Mouse (Mus musculus) neural tube, embryonic 14.5 days (tissue): ENCODE results near the gene Kcnk6. TPM values are rescaled to one million over a fixed set of nuclear protein-coding genes. Genes with fewer than 3 reads are reported as not detected.
A peak's percentile ranks its signal among the peaks of the same experiment; 100 is the strongest.
"Not testable (repeated sequence)": the region's sequence is repeated elsewhere in the genome, so short reads cannot be mapped to it uniquely, and the experiment has no call there.

Experiments used
- ATAC-seq: fragments of 200-750 bp; cut with Nextera tagmentation; 2 replicates; pipeline ENCODE4 v1.8.0; 2017; ENCODE audit warnings: low read depth, mild to moderate bottlenecking, moderate TSS enrichment, moderate library complexity
- H3K27ac ChIP-seq: fragments of 300-500 bp; sonication (generic); 2 replicates; pipeline ENCODE4 v1.5.1; 2014; ENCODE audit warnings: low read depth, mild to moderate bottlenecking, control low read depth, low read length, moderate library complexity, mixed read lengths
- H3K27me3 ChIP-seq: fragments of 300-500 bp; sonication (generic); 2 replicates; pipeline ENCODE4 v1.6.1; 2014; ENCODE audit warnings: low read length; ENCODE audit not compliant: control insufficient read depth, insufficient read depth
- H3K36me3 ChIP-seq: fragments of 300-500 bp; sonication (generic); 2 replicates; pipeline ENCODE4 v1.6.1; 2014; ENCODE audit warnings: low read length, mixed read lengths; ENCODE audit not compliant: control insufficient read depth, insufficient read depth
- H3K4me1 ChIP-seq: fragments of 300-500 bp; sonication (generic); 2 replicates; pipeline ENCODE4 v1.6.1; 2014; ENCODE audit warnings: low read length; ENCODE audit not compliant: control insufficient read depth, insufficient read depth
- H3K4me2 ChIP-seq: fragments of 300-500 bp; sonication (generic); 2 replicates; pipeline ENCODE4 v1.6.1; 2014; ENCODE audit warnings: mild to moderate bottlenecking, low read depth, low read length, control low read depth
- H3K4me3 ChIP-seq: fragments of 300-500 bp; sonication (generic); 2 replicates; pipeline ENCODE4 v1.5.1; 2014; ENCODE audit warnings: low read depth, low read length, control low read depth, mixed read lengths
- H3K9ac ChIP-seq: fragments of 300-500 bp; sonication (generic); replicated peaks from 2 replicates; pipeline ENCODE4 v1.6.1; 2014; ENCODE audit warnings: low read depth, mild to moderate bottlenecking, control low read depth, low read length, mixed read lengths
- H3K9me3 ChIP-seq: fragments of 300-500 bp; sonication (generic); 2 replicates; pipeline ENCODE4 v1.6.1; 2016; ENCODE audit warnings: low read length; ENCODE audit not compliant: control insufficient read depth
- WGBS: fragments of 180-500 bp; shearing (Covaris S2); extraction: QIAGEN DNeasy Blood & Tissue Kit; methylation state at CpG from one replicate; pipeline ENCODE4 v1.1.7; 2014; 5-methylcytosine and 5-hydroxymethylcytosine counted together
- polyA plus RNA-seq: library from polyadenylated mRNA; unstranded; fragments of >200 nt; fragmentation: Nextera tagmentation; extraction: Ambion mirVana; gene quantifications from 2 replicates; pipeline ENCODE4 v1.2.1, GENCODE M21; 2014

The Kcnk6 gene
- polyA plus RNA-seq, 1 experiment from 2014 or later: 0.52 TPM

DNA sequence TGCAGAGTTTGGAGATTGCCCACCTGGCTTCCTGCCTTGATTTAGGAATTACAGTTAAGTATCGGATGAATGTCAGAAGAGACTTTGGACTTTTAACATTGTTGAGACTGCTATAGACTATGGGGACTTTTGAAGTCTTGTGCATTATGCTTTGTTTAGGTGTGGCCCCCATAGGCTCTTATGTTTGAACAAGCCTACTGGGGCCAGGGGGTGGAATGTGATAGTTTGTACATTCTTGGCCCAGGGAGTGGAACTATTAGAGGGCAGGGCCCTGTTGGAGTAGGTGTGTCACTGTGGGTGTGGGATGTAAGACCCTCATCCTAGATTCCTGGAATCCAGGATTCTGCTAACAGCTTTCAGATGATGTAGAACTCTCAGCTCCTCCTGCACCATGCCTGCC lies 38.1 kb downstream of the Kcnk6 start:
- H3K4me1 ChIP-seq, H3K27me3 ChIP-seq, ATAC-seq, H3K9me3 ChIP-seq, H3K4me3 ChIP-seq, H3K9ac ChIP-seq, H3K36me3 ChIP-seq, H3K4me2 ChIP-seq, H3K27ac ChIP-seq: not testable (repeated sequence)
- WGBS: 100% methylated on average over 1 of the region's 1 CpGs

DNA sequence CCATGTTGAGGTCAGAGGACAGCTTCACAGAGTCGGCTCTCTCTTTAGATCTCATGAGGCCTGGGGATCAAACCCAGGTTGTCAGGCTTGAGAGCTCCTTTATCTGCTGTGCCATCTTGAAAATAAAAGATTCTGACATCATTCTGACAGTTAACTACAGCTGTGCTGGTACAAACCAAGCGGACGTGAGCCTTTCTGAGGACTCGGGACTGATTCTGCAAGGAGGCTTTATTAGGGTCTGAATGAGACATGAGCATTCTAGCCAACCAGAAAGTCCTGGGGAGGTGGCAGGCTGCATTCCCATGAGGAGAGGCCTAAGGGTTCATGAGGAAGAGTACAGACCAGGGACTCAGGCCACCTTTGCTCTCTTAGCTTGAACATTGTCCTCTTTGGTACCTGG lies 51.0 kb downstream of the Kcnk6 start:
- not testable (repeated sequence) for ATAC-seq, H3K9me3 ChIP-seq, H3K9ac ChIP-seq, H3K36me3 ChIP-seq, H3K27me3 ChIP-seq, H3K4me3 ChIP-seq
- 88% methylated on average over 4 of the region's 4 CpGs for WGBS
- Histone ChIP-seq H3K27ac (peak overlapping the region; percentile 73; the same call in 1 of the 2 replicates), H3K4me1 (peaks cover 13% of the 10 kb centered on the region), H3K4me2 (peak overlapping the region; percentile 32; the same call in 1 of the 2 replicates)

DNA sequence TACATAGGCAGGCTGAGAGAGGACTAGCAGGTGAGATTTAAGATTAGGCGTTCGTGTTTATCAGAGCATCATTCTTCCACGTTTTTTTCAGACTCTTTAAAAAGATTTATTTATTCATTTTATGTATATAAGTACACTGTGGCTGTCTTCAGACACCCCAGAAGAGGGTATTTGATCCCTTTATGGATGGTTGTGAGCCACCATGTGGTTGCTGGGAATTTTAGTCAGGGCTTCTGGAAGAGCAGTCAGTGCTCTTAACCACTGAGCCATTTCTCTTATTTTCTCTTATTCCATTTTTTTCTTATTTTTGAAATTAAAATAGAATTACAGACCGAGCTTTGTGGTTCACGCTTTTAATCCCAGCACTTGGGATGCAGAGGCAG lies 51.5 kb downstream of the Kcnk6 start:
- peaks cover 4% of the 10 kb centered on the region; the same call in 1 of the 2 replicates for H3K36me3 ChIP-seq
- H3K9me3 ChIP-seq: no peaks in the 10 kb centered on the region
- peak overlapping the region; percentile 32 for H3K4me2 ChIP-seq
- no peaks in the 10 kb centered on the region for H3K27me3 ChIP-seq
- 45% methylated on average over 5 of the region's 5 CpGs for WGBS
- peaks cover 13% of the 10 kb centered on the region for H3K4me1 ChIP-seq
- no peak; the same call in 1 of the 2 replicates for ATAC-seq
- no peak overlapping the region; the same call in 1 of the 2 replicates for H3K9ac ChIP-seq
- peak overlapping the region; percentile 50 for H3K4me3 ChIP-seq
- H3K27ac ChIP-seq: peak overlapping the region; percentile 73

DNA sequence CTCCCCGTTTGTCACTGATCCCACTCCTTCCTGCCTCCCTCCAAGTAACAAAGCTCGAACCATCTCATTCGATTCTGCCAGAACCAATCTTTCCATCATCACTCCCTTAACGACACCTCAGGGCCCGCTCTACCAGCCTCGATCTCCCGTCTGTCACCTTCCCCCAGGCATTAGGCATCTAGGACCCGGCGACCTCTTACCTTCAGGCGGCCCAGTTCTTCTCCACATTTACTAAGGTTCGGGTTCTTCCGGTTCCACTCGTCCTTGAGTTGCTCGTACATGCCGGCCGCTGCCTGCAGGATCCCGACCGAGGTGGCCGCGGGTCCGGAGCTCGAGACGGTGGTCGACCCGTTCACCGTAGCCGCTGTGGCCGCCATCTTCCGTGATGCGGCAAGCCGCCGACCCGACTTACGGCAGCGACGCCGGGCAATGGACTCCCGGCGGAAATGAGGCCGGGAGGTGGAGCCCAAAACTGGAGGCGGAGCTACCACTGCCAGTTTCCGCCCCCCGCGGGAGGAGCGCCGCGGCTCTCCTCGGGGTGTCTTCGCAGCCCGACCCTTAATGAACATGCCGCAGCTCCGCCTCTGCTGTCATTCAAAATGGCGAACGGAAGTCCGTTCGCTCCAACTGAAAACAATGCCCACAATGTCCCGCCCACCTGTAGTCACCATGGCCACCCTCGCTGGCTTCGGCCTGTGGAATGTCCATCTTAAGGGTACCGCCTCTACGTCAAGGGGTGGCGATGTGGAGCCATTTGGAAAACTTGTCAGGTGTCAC lies 52.0 kb downstream of the Kcnk6 start, which contains the start of gene Psmd8:
Gene Psmd8 (minus strand): TSS at position 625 of the 777 bp plus-strand sequence.
- Histone ChIP-seq H3K27me3 (no peaks in the 10 kb centered on the region), H3K9ac (peak within 1 kb of the TSS; percentile 54), H3K4me2 (peak within 1 kb of the TSS; percentile 91), H3K36me3 (peaks cover 10% of the 10 kb centered on the region; the same call in 1 of the 2 replicates), H3K9me3 (no peaks in the 10 kb centered on the region), H3K4me3 (peak within 1 kb of the TSS; percentile 50), H3K4me1 (peaks cover 13% of the 10 kb centered on the region), H3K27ac (peak within 1 kb of the TSS; percentile 73)
- under 1% methylated on average over 62 of the region's 62 CpGs for WGBS
- ATAC-seq: peak; percentile 94

DNA sequence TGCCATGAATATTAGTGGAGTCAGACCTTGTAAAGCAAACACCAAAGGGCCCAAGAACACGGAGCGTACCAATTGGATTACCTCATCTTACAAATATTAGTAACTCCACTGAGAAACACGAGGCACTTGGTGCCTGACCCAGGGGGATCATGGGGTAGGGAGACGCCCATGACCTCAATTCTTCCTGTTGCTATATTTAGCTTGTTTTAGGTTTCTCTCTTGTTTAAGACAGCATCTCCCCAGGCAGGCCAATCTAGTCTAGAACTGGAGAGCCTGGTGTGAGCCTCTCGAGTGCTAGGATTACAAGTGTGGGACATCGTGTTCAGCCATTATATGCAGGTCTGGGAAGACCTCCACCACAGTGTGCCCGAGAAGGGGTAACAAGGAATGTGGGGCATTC lies 53.0 kb downstream of the Kcnk6 start:
- no peak for ATAC-seq
- Histone ChIP-seq H3K36me3 (peaks cover 17% of the 10 kb centered on the region), H3K4me3 (peak overlapping the region; percentile 50), H3K4me1 (peaks cover 13% of the 10 kb centered on the region), H3K4me2 (peak overlapping the region; percentile 91), H3K9ac (peak overlapping the region; percentile 54), H3K27ac (no peak overlapping the region), H3K9me3 (no peaks in the 10 kb centered on the region), H3K27me3 (no peaks in the 10 kb centered on the region)
- 64% methylated on average over 7 of the region's 7 CpGs for WGBS

DNA sequence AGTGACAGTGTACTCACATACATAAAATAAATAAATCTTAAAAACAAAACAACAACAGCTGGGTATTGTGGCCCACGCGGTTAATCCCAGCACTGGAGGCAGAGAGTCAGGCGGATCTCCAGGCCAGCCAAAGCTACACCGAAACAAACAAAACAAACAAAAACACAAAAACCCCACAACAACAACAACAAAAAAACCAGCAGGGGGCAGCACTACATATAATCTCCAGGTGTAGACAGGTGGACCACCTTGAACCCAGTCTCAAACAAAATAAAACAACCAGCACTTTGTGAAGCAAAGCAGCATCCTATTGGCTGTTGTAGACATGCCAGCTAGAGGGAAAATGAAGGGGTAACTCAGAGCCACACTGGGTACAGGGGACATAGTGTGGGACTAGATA lies 54.2 kb downstream of the Kcnk6 start:
- Histone ChIP-seq H3K27ac (no peak overlapping the region), H3K27me3 (peaks cover 9% of the 10 kb centered on the region), H3K36me3 (peaks cover 25% of the 10 kb centered on the region), H3K9me3 (no peaks in the 10 kb centered on the region), H3K4me2 (0 out of 2 replicates have a peak overlapping the region, but pooled peaks have one; percentile 4), H3K4me1 (peaks cover 13% of the 10 kb centered on the region), H3K4me3 (no peak overlapping the region), H3K9ac (no peak overlapping the region)
- 94% methylated on average over 4 of the region's 4 CpGs for WGBS
- ATAC-seq: no peak

DNA sequence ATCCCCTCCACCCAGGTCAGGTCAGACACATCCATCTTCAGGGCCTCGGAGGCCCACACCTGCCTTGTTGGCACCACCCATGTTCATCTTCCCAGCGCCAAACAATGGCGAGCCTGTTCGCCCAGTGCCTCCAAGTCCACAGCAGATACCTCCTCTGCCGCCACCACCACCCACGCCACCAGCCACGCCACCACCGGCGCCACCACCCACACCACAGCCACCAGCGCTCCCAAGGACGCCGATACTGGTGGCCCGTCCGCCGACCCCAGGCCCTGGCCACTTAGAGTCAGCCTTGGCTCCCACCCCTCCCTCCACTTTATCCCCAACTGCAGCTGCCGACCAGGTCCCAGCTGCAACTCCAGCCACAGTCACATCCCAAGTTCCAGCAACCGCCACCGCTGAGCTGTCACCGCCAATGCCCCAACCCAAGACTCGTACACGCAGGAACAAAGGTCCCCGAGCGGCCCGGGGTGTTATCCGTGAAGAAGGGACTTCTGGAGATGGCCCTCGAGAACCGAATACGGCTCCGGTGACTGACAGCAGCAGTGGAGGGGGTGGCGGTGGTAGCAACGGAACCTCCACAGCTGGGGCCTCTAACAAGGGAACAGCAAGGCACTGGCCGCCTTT lies 59.8 kb downstream of the Kcnk6 start:
- H3K27me3 ChIP-seq: peaks cover 29% of the 10 kb centered on the region
- H3K4me1 ChIP-seq: peaks cover 17% of the 10 kb centered on the region
- no peak for ATAC-seq
- no peak overlapping the region for H3K4me3 ChIP-seq
- H3K4me2 ChIP-seq: no peak overlapping the region
- peaks cover 25% of the 10 kb centered on the region for H3K36me3 ChIP-seq
- WGBS: 27% methylated on average over 31 of the region's 32 CpGs
- H3K9me3 ChIP-seq: no peaks in the 10 kb centered on the region
- H3K9ac ChIP-seq: no peak overlapping the region
- no peak overlapping the region for H3K27ac ChIP-seq
